Mouse (Mus musculus) heart, adult 2 months (tissue): ENCODE results near the gene A3galt2.

ENCODE experiments used
- CTCF ChIP-seq: fragments of 200-600 bp; IDR thresholded peaks from 2 replicates; pipeline ENCODE4 v1.8.1; 2022; ENCODE audit warnings: antibody characterized with exemption, mild to moderate bottlenecking, moderate library complexity
- EP300 ChIP-seq: fragments of 200-500 bp; IDR thresholded peaks from 2 replicates; pipeline ENCODE4 v1.6.1; 2011; ENCODE audit warnings: low read depth, low read length, control low read depth; ENCODE audit not compliant: insufficient read depth
- POLR2A ChIP-seq: fragments of 200-500 bp; IDR thresholded peaks from 2 replicates; pipeline ENCODE4 v1.6.1; 2011; ENCODE audit warnings: mild to moderate bottlenecking, low read depth, low read length, control low read depth; ENCODE audit not compliant: insufficient read depth

DNA sequence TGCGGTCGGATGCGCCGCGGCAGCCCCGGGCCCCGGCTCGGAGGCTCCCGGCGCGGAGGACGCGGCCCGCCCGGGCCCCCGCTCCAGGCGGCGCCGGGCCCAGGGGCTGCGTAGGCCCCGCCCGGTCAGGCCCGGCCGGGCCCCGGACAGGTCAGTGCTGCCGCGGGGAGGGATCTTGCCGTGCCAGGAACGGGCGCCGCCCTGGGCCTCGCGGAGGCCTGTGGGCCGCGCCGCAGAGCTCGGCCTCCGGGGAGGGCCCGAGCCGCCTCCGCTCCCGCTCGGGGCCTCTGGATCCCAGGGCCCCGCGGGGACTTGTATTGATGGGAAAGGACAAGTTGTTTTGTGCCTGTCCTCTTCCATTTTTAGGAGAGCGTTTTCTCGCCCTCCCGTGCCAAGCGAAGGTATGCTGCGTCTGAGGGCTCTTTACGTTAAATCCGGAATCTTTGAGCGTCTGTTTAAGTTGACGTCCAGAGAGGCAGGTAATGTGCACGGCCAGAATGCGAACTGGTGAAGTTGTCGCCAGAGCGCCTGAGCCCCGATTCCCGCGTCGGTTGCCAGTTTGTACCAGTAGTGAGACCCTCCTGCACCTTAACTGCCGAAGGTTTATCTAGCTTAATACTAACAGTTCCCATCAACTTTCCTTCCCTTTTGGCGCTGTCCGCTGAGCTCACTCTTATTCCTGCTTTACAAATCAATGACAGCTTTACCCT lies 27.3 kb upstream of the A3galt2 start:
- no peak for TF ChIP-seq EP300
- TF ChIP-seq CTCF, result no peak
- TF ChIP-seq POLR2A, result no peak
